Mouse (Mus musculus) CD4-positive, CD25-positive, alpha-beta regulatory T cell, adult 2 months (primary cell): ENCODE data around the gene Taok2.
"Not testable (repeated sequence)": the region's sequence is repeated elsewhere in the genome, so short reads cannot be mapped to it uniquely, and the experiment has no call there.

Source experiments
- DNase-seq: peaks from one replicate; pipeline ENCODE4 v3.0.0-alpha.2; 2012; ENCODE audit warnings: low read depth, low spot score

The Taok2 gene

DNA sequence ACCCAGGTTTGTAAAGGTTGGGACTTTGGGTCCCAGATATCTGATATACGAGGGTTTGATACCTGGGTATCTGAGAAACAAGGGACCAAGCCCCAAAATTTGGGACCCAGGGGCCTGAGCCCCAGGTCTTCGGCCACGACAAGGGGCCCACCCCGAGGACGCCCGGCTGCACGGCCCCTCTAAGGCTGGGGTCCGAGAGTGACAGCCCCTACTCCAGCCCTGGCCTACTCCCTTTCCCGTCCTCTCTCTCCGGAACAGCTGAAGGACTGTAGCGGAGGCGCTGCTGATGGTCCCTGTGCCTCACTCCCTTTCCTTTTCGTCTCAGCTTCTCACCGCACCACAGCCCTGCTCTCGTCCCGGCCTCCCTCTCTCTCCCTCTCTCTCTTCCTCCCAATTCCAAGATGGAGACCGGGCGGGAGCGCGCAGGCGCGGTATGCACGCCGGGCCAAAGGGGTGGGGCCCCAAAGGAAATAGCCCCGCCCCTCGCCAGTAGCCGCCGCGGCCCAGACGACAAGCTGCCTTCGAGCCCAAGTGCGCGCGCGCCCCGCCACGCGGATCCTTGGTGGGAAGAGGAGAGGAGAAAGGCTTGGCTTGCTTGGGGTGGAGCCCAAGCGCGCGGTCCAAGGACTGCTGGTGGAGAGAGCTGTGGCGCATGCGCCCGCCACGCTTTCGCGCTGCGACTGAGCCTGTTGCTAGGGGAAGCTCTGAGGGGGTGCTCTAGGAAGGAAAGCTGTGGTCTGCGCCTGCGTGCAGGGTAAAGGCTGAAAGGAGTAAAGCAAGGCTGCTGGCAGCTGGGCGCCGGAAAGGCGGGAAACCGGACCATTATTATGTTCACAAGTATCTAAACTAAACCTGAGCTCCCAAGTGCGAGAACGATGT, at the start of gene Taok2:
TSS of gene Taok2 (minus strand) at position 418 of the 879 bp plus-strand sequence.
- peak; percentile 95 for DNase-seq

- no peak for DNase-seq
Observed at GRCm38 (mm10) chr7:126932652-126933051, 48.1 kb upstream of the Taok2 start.

- DNase-seq: no peak
Observed at GRCm38 (mm10) chr7:126929046-126929445, 44.5 kb upstream of the Taok2 start.

GRCm38 (mm10) chr7:126928384-126929037, 44.0 kb upstream of the Taok2 start, which contains the start of gene Kctd13:
Gene Kctd13 (plus strand): TSS chr7:126928879.
- DNase-seq: peak; percentile 96

DNA sequence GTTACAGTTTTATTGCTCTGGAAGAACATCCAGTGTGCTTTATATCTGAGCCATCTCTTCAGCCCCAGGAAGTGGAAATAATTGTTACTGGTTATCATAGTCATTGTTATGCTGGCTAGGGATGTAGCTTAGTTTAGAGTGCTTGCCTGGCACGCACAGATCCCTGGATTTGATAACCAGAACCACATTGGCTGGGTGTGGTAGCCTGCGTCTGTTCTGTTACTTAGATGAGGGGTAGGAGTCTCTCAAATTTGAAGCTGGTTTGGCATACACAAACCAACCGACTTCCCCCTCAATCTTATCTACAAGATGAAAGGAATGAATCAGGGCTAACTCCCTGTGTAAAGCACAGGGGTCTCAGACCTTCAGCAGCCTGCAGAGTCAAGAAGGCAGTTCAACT, 41.8 kb upstream of the Taok2 start:
- no peak for DNase-seq

DNA sequence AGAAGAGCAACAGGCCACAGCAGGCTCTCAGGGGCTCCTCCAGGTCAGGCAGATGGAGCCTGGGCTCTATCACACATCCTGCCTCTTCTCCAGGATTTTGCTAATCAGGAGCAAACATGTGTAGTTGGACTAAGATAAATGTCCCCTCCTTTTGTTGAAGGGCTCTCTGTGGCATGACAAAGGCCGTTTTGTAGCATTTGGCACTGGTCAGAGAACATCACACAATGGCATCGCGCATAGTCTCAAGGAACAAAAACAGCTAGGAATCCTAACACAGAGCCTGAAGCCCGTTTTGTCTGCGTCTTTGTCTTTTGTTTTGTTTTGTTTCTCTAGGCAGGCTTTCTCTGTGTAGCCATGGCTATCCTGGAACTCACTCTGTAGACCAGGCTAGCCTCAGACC, 39.5 kb upstream of the Taok2 start:
- DNase-seq: no peak

DNA sequence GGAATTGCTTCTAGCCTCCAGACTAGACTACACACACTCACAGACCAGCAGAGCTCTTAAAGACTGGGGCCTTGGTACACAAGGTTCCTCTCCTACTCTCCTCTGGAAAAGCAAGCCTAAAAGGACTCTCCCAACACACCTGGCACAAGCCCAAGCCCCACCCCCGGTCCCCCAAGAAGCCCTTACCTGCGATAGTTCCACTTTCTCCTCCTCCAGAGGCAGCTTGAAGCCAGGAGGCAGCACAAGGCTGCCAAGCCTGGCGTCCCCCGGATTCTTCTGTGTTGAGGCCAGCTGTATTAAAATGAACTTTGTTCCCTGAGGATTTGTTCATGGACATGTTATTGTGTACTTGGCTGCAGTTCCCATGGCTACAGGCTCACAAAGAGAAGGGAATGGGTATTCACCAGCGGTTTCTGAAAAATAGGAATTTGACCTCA, 38.1 kb upstream of the Taok2 start, which contains the start of gene Tmem219:
TSS of gene Tmem219 (minus strand) at position 294 of the 437 bp plus-strand sequence.
- DNase-seq: no peak

DNA sequence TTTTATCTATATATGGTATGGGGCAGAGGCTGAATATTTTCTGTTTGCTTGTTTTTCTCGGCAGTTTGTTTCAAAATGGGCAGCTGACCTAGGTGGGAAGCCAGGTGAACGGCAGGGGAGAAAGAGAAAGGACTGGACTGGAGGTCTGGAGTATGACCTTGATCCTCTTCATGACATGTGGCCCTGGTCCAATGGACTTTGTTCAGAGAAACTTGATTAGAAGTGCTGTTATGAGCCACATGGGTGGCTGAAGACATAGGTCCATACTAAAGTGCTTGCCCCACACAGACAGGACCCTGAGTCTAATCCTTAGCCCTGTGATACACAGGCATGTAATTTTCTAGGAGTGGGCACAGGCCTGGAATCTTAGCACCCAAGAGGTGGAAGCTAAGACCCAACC, 37.1 kb upstream of the Taok2 start:
- DNase-seq: no peak

DNA sequence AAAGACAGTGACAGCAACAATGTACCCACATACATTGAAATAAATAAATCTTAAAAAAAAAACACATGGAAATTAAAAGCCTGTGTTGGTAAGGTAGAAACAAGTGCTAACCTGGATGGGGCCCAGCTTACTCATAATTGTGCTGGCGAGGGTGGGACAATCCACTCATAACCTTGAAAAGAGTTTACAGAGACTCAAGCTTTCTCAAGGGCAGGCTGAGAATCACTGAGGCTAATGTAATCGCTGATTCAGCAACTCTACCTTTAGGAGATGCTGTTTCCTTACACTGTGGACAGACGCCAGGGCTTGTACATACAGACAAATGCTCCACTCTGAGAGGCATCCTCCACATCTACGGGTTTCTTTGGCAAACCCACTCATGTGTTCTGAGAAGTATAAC, 35.5 kb upstream of the Taok2 start:
- DNase-seq: no peak

DNA sequence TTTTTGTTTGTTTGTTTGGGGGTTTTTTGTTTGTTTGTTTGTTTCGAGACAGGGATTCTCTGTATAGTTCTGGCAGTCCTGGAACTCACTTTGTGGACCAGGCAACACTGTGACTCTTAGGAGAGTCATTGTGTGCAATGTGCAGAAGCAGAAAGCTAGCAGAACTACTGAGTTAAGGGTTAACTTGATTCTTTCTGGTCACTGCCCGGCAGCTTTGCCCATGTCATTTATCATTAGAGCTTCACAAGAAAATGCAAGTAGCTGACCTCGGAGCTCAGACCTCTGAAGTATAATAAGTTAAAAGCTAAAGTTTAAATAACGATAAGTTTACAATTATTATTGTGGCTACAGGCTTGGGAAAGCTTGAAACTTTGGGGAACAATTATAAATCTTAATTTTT, 33.9 kb upstream of the Taok2 start:
- DNase-seq: not testable (repeated sequence)

GRCm38 (mm10) chr7:126914844-126915243, 30.3 kb upstream of the Taok2 start:
- DNase-seq: no peak

DNA sequence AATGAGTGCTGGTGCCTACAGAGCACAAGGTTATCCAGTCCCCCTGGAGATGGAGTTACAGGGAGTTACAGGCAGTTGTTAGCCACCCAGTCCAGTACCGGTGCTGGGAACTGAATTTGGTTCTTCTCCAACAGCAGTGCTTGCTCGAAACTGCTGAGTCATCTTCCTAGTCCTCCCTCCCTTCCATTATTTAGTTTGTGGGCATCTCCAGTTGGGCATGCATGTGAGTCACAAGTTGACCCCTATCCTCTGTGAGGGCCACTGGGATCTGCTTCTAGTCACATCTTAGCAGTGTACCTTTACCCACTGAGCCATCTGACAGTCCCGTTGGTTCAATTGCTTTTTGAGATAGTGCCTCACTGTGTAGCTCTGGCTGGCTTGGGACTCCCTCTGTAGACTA, 21.1 kb upstream of the Taok2 start:
- DNase-seq: no peak

DNA sequence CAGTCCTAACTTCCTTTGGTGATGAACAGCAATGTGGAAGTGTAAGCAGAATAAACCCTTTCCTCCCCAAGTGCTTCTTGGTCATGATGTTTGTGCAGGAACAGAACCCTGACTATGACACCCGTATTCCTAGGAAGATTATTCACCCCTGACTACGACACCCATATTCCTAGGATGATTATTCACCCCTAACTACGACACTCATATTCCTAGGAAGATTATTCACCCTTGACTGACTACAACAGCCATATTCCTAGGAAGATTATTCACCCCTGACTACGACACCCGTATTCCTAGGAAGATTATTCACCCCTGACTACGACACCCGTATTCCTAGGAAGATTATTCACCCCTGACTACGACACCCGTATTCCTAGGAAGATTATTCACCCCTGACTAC, 15.3 kb upstream of the Taok2 start:
- not testable (repeated sequence) for DNase-seq

DNA sequence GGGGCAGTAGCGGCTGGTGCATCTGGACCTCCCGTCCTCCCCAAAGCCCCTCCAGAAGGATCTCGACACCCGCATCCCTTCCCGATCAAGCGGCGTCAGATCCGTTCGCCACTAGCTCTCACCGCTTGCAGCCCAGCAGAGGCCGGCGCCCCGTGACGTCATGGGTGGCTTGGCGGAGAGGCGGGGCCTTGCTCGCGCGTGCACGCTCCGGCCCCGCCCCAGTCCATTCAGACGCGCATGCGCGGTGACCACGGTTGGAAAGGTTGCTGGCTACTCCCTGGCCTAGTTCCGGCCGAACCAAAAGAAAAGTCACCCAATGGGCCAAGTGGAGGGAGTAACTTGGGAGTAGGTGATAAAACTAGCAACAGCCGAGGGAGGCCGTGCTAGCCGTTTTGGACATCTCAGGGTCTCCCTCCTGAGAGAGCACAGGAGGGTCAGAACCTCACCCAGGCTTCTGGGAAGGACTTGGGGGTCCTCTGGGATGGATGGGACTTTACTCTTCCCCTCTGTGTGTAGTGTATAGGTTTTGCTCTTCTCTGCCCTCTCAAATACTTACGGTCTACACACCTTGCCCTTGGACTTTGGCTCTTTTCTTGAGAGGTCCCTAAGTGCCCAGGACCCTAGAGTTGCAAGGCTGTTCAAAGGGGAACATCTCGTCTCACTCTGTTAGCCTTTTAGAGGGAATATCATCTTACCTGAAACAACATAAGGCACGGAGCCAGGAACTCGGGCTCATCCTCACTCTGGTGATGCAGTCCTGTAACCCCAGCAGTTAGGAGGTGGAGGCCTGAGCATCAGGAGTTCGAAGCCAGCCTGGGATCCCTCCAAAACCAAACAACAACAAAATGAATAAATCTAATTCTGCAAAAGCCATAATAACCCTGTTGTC, 13.8 kb upstream of the Taok2 start:
- DNase-seq: peak; percentile 94

GRCm38 (mm10) chr7:126897390-126898101, 13.0 kb upstream of the Taok2 start:
- peak; percentile 48 for DNase-seq

GRCm38 (mm10) chr7:126896912-126897311, 12.4 kb upstream of the Taok2 start:
- no peak for DNase-seq

DNA sequence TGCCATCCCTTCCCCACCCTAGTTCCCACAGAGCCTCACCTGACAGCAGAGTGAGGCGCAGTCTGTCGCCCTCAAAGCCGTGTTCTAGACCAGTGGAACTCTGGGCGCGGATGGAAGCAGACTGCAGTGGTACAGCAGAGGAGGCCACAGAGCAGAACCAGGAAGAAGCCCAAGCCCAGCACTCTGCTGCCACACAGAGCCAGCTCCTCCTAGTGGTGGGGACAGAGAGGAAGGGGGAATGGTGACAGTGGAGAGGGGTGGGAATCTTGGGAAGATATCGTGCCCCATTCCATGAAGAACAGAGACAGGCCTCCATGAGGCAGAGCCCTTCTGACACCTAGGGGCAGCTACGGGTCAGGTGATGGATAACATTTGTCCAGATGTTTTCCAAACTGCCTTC, 4.3 kb upstream of the Taok2 start:
- DNase-seq: peak; percentile 27

- DNase-seq: no peak
Observed at GRCm38 (mm10) chr7:126887281-126887680, 2.8 kb upstream of the Taok2 start.

DNA sequence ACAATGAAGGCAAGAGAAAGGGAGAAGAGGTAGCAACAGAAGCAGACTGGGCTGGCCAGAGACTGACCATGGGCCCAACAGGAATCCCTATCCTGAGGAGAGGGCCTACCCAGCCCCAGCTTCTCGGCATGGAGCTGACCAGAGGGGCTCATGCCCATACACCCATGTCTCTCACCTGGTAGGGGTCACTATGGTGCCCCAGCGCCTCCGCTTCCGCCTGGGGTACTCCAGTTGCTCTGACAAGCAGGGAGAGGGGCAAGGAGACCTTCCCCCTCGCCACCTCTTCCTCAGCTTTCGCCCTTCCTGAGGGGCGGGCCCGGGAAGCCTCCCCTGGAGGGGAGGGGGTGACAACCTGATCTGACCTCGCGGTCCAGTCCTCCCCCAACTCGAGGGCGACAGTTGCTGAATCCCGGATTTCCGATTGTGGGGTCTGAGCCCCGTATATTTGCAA, 747 bp downstream of the Taok2 start:
- no peak for DNase-seq

GRCm38 (mm10) chr7:126881040-126881439, 3.5 kb downstream of the Taok2 start:
- DNase-seq: no peak

DNA sequence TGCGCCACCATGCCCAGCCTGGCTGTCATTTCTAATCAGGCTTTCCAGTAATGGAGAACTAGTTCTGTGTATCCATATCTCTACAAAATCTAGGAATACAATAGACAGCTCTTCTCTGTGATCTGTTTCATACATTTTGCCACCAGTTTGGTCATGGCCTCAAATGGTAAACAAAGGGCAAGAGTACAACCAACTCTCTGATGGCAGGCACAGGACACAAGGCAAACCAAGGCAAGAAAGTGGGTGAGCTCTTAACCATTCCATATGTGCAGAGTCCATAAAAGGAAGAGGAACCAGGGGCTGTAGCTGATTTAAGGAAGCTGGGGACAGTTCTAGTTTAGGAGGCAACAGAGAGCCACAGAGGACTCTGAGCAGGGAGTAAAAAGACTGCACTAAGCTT, 7.3 kb downstream of the Taok2 start:
- DNase-seq: no peak
